Mouse (Mus musculus): ENCODE measurements at regions not wholly inside any gene's neighbourhood (a gene's known extent, or its start where the extent isn't known, plus 50 kb on each side); places are given as distances from the start of the nearest gene placed in this dataset.
A peak's percentile ranks its signal among the peaks of the same experiment; 100 is the strongest.

DNA sequence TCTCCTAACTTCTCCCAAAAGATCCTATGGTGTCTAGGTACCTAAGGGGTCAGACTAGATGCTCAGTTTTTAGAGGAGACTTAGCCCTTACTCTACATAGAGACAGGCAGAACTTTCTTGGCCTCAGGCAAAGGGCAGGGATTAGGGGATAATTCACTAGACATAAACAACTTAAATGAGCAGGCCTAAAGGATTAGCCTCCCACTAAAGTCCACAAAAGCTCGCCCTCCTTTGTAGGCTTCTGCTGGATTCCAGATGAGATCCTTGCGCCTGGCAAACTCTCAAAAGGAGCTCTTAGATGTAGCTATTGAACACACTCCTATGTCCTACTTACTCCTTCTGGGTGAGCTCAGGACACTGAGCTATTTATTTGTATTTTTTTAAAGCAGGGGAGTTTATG lies 509.9 kb upstream of the Plxna2 start:
- Histone ChIP-seq H3K27ac (peak overlapping the region; percentile 45; the same call in 1 of the 2 replicates), H3K36me3 (no peaks in the 10 kb centered on the region), H3K9me3 (no peaks in the 10 kb centered on the region), H3K4me3 (no peak overlapping the region), H3K27me3 (ENCODE audit: insufficient read depth, poor library complexity, severe bottlenecking) (peaks cover 8% of the 10 kb centered on the region; the same call in 1 of the 2 replicates), H3K4me1 (replicated peaks) (peaks cover 23% of the 10 kb centered on the region)
- DNase-seq (ENCODE audit: low spot score), result no peak
- WGBS, result 38% methylated on average over 2 of the region's 2 CpGs

DNA sequence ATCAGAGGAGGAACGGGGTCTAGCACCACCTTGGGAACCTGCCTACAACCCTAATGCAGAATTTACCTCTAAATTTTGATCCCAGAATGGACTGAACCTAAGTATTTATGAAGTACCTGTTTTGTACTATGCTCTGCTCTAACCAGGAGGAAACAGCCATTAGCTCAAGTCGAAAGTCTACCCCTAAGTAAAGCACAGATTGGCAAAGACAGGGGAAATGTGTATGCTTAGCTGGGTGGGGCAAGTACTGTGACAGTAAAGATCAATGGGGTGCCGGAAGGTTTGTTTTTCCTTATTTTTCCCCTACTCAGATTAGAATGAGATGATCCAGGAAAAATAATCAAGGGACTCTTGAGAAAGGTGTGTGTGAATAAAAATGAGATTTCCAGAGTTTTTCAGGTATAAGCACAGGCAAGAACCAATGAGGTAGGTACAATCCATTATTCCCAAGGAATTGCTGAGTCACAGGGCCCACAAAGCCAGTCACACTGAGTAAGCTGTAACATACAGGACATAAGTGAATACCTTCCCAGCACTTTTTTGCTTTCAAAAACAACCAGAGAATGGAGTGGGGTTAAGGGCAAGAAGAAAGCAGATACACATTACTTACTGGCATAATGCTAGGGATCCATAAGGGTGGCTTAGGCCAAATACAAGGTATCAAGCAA lies 510.6 kb upstream of the Plxna2 start:
- Histone ChIP-seq H3K36me3 (no peaks in the 10 kb centered on the region), H3K27ac (no peak overlapping the region), H3K27me3 (ENCODE audit: insufficient read depth, poor library complexity, severe bottlenecking) (peaks cover 8% of the 10 kb centered on the region; the same call in 1 of the 2 replicates), H3K4me3 (no peak overlapping the region), H3K4me1 (replicated peaks) (peaks cover 23% of the 10 kb centered on the region), H3K9me3 (no peaks in the 10 kb centered on the region)
- DNase-seq (ENCODE audit: low spot score), result no peak
- 87% methylated on average over 3 of the region's 3 CpGs for WGBS

DNA sequence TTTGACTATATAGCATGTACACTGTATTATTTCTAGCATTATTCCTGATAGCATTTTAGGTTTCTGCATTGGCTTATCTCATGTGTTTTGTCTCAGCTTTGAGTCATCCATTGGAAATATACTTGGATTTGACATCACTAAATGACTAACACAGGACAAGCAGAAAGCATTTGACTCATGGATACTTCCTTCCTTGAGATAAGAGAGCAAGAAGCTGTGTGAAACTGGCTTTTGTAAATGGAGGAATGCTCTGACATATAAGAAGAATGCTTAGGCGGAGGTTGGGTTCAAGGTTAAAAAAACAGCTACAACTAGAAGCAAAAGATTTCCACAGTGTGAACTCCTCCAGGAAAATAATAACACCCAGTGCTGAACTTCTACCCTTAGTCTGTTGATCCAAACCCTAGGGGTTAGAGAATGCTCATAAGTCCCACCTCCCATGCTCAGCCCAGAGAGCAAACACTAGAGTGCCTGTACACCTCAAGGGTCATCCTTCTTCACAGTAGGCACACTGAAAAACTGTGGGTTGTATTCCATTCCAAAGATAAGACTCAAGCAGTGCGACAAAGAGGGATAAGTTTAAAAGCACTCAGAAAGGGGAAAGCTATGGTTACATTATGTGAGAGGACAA lies 528.0 kb upstream of the Plxna2 start:
- Histone ChIP-seq H3K4me1 (replicated peaks) (no peaks in the 10 kb centered on the region), H3K27me3 (ENCODE audit: insufficient read depth, poor library complexity, severe bottlenecking) (no peaks in the 10 kb centered on the region), H3K4me3 (no peak overlapping the region), H3K27ac (no peak overlapping the region), H3K9me3 (no peaks in the 10 kb centered on the region), H3K36me3 (no peaks in the 10 kb centered on the region)
- WGBS, result 74% methylated on average over 2 of the region's 2 CpGs
- no peak for DNase-seq (ENCODE audit: low spot score)

DNA sequence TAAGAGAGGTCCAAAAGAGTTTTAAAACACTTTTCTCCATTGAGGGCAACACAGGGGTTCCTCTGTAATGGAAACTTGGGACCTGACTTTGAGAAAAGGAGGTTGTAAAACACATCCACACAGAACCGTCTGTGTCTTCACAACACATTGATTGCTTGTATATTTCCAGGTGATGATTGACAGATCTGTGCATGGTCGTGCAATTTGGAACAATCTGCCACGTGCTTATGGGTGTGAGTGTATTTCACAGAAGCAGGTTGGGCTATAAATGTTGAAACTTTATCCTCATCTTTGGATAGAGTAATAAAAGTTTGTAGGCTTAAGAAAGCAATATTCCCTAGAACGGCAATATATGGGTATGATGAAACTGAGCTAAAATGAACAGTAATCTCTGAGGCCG lies 559.5 kb upstream of the Plxna2 start:
- no peaks in the 10 kb centered on the region for H3K9me3 ChIP-seq
- H3K4me3 ChIP-seq, result no peak overlapping the region
- no peak for DNase-seq (ENCODE audit: low spot score)
- H3K27me3 ChIP-seq (ENCODE audit: insufficient read depth, poor library complexity, severe bottlenecking), result no peaks in the 10 kb centered on the region
- no peak overlapping the region for H3K27ac ChIP-seq
- WGBS, result 85% methylated on average over 5 of the region's 5 CpGs
- no peaks in the 10 kb centered on the region; the same call in 1 of the 2 replicates for H3K4me1 ChIP-seq (replicated peaks)
- H3K36me3 ChIP-seq, result no peaks in the 10 kb centered on the region

DNA sequence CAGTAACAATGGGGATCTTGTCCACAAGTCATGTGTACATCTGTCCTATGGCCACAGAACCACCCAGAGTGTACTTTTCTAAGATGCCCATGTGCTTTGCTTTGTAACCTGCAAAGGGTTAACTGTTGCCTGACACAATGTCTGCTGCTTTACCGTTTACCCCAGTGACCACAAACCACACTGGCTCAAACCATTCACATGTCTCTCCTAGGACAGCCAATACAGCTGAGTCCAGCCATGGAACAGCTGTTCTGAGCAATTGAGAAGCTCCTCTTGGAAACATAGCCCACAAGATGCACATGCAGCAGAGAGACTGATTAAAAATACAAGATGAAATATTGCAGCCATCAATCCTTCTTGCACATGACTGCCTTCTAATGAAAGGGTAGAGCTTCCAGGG lies 561.5 kb upstream of the Plxna2 start:
- H3K9me3 ChIP-seq, result no peaks in the 10 kb centered on the region
- DNase-seq (ENCODE audit: low spot score), result no peak
- H3K27ac ChIP-seq, result no peak overlapping the region
- no peaks in the 10 kb centered on the region for H3K27me3 ChIP-seq (ENCODE audit: insufficient read depth, poor library complexity, severe bottlenecking)
- WGBS, result 36% methylated on average over 1 of the region's 1 CpGs
- no peaks in the 10 kb centered on the region for H3K36me3 ChIP-seq
- no peak overlapping the region for H3K4me3 ChIP-seq
- no peaks in the 10 kb centered on the region; the same call in 1 of the 2 replicates for H3K4me1 ChIP-seq (replicated peaks)

DNA sequence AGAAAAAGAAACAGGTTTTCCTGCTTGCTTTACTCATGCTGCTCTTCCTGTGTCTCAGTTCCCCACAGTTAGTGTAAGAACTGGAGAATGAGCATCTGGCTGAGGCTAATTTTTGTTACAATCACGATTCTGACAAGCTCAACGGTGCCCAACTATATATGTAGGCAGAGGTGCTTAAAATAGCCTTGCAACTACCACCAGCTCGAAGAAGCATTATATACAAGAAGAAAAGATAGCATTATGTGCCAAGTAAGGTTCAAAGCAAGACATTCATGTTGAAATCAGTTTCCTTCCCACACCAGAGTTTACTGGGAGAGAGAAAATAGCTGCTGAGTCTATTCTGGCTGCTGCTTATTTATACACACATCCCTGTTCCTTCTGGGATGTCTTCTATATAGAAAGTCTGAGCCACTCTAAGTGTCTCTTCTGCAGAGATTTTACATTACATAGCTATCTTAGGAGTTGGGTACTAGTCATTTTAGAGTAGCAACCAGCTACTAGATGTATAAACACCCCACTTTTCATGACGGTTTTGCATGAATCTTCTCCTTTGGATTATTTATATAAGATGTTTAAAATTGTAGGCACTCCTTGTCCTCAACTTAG lies 568.2 kb upstream of the Plxna2 start:
- H3K9me3 ChIP-seq, result no peaks in the 10 kb centered on the region
- no peak for DNase-seq (ENCODE audit: low spot score)
- no peak overlapping the region for H3K27ac ChIP-seq
- no peaks in the 10 kb centered on the region for H3K36me3 ChIP-seq
- H3K27me3 ChIP-seq (ENCODE audit: insufficient read depth, poor library complexity, severe bottlenecking), result no peaks in the 10 kb centered on the region
- H3K4me1 ChIP-seq (replicated peaks), result no peaks in the 10 kb centered on the region
- H3K4me3 ChIP-seq, result no peak overlapping the region
- WGBS, result 82% methylated on average over 4 of the region's 4 CpGs

DNA sequence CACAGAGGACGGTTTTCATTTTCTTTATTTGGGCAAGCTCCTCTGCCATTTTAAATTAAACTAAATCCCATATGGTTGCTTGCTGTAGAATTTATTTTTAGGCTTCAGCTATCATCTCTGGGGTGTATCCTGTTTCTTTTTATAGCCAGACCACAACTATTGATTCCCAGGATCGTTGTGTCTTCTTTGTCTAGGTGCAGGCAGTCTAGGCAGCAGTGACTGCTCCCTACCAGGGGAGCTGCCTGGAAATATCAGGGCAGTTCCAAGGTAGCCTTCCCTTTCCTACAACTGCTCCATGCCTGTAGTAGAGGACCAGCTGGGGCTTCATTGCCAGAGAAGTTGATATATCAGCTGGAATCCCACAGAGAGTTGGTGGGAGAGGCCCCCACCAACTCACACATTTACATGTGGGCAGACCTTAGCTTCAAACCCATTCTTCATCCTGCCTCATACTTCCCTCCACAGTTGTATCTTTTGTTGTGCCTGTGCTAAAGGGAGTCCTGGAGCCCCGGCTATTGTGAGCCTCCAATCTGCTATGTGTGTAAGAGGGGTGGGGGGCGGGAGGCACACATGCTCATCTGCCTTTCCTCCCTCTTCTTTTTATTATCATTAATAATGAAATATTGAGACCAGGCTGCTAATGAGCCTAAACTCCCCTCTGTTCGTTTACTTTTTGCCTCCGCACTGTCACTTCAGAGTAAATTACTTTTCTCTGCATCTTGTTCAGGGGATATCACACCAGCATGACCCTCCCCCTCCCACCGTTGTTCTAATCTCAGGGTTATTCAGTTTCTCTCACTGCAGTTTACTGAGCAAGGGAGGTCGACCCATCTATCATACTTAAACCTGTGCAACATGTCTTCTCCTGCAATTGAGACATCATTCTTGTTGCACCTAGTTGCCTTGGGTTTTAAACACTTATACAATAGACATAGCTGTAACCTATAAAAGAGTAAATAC lies 576.3 kb upstream of the Plxna2 start:
- H3K27ac ChIP-seq, result peak overlapping the region; percentile 59
- peaks cover 14% of the 10 kb centered on the region for H3K27me3 ChIP-seq (ENCODE audit: insufficient read depth, poor library complexity, severe bottlenecking)
- H3K9me3 ChIP-seq, result no peaks in the 10 kb centered on the region
- H3K36me3 ChIP-seq, result no peaks in the 10 kb centered on the region
- no peak for DNase-seq (ENCODE audit: low spot score)
- 49% methylated on average over 8 of the region's 8 CpGs for WGBS
- peaks cover 15% of the 10 kb centered on the region for H3K4me1 ChIP-seq (replicated peaks)
- H3K4me3 ChIP-seq, result no peak overlapping the region

DNA sequence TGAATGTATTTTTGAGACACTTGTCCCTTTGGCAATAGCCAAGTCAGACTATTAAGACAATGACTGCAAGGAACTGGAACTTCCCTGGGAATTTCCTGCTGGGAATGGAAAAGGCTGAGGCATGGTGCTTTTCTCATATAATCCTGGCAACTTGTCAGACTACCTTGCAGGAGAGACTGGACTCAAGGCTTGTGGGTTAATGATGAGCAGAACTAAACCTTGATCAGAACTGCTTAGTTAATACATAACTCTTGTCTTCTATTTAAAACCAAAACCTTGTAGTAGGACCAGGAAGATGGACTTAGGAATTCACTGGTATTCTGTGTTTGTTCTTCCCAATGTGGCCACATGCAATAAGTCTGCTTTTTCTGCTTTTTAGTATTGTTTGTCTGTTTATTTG lies 579.3 kb upstream of the Plxna2 start:
- DNase-seq (ENCODE audit: low spot score), result no peak
- Histone ChIP-seq H3K9me3 (no peaks in the 10 kb centered on the region), H3K4me3 (no peak overlapping the region), H3K27ac (no peak overlapping the region), H3K27me3 (ENCODE audit: insufficient read depth, poor library complexity, severe bottlenecking) (peaks cover 34% of the 10 kb centered on the region), H3K4me1 (replicated peaks) (peaks cover 33% of the 10 kb centered on the region), H3K36me3 (no peaks in the 10 kb centered on the region)

DNA sequence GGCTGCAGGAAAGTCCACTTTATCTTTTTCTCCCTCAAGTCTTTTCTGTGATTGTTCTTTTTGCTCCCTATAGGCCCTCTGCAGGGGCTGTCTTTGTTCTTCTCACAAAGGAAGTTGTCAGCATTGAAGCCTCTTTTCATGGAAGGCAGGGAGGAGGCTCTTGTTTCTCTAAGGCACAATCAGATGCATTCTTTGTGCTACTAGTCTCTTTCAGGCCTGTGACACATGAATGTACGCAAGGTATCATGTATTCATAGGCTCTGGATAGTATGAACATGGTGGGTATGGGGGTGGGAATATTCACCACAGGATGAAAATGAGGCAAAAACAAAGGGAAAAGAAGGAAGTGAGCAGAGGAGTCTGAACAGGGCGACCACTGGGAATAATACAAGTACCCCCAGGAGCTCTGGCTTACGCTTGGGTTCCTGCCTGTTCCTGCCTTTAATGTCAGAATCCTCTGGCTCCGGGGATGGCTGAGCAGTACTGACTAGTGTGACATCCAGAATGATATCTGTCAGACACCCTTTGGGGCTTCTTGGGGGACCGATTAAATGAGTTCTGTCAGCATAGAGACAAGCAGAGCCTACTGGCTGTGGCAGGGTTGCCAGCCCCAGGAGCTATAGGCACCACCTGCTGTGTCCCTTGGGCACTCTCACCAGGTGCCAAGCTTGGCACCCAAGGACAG lies 583.7 kb upstream of the Plxna2 start:
- peaks cover 22% of the 10 kb centered on the region for H3K4me1 ChIP-seq (replicated peaks)
- H3K36me3 ChIP-seq, result no peaks in the 10 kb centered on the region
- 26% methylated on average over 5 of the region's 5 CpGs for WGBS
- peaks cover 48% of the 10 kb centered on the region for H3K27me3 ChIP-seq (ENCODE audit: insufficient read depth, poor library complexity, severe bottlenecking)
- peak overlapping the region; percentile 78 for H3K27ac ChIP-seq
- no peaks in the 10 kb centered on the region for H3K9me3 ChIP-seq
- H3K4me3 ChIP-seq, result no peak overlapping the region; the same call in 1 of the 2 replicates
- DNase-seq (ENCODE audit: low spot score), result peak; percentile 35

DNA sequence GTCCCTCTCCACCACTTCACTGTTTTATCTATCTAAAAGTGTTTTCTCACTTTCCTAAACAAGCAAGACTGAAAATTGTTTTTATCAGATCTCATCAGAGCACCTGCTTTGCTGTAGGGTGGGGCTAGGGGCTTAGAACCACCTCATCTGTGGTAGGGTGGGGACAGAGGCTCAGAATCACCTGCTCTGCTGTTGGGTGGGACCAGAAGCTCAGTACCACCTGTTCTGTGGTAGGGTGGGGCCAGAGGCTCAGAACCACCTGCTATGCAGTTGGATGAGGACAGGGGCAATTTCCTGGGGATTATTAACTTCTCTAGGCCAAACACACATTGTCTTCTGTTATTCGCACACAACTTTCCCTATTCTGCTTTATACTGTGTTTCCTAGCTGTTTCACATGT lies 585.4 kb upstream of the Plxna2 start:
- H3K27me3 ChIP-seq (ENCODE audit: insufficient read depth, poor library complexity, severe bottlenecking), result peaks cover 41% of the 10 kb centered on the region
- no peaks in the 10 kb centered on the region for H3K9me3 ChIP-seq
- DNase-seq (ENCODE audit: low spot score), result no peak
- 93% methylated on average over 1 of the region's 1 CpGs for WGBS
- H3K4me1 ChIP-seq (replicated peaks), result peaks cover 22% of the 10 kb centered on the region
- H3K4me3 ChIP-seq, result no peak overlapping the region
- no peak overlapping the region for H3K27ac ChIP-seq
- no peaks in the 10 kb centered on the region for H3K36me3 ChIP-seq

DNA sequence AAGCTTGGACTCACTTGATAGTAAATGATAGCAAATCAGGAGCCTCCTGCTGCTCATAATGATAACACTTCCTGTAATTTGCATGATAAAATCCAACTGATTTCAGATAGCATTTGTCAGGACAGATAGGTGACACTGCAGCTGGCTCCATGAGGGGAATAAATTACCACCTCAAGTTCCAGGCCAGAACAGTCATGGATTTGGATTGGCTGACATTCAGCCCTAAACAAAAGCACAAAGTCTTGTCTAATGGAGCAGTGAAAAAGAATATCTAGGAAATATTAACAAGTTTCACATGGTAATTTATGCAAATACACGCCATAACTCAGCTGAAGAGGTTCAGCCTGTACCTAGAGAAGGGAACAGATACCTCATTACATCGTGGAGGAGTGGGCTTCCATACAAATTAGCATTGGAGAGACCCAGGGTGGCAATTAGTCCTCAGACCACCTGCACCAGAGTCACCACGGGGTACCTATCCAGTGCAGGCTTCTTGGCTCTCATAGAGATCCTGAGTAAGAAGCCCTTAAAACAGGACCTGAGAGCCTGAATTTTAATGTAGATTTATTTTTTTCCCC lies 587.3 kb upstream of the Plxna2 start:
- Histone ChIP-seq H3K4me1 (replicated peaks) (peaks cover 29% of the 10 kb centered on the region), H3K27ac (no peak overlapping the region), H3K27me3 (ENCODE audit: insufficient read depth, poor library complexity, severe bottlenecking) (peaks cover 25% of the 10 kb centered on the region), H3K9me3 (no peaks in the 10 kb centered on the region), H3K36me3 (no peaks in the 10 kb centered on the region), H3K4me3 (no peak overlapping the region)
- 77% methylated on average over 3 of the region's 3 CpGs for WGBS
- DNase-seq (ENCODE audit: low spot score), result no peak
